Mouse (Mus musculus): ENCODE data around the gene Mettl8. TPM values are rescaled to one million over a fixed set of nuclear protein-coding genes. Genes with fewer than 3 reads are reported as not detected.

Gene Mettl8
- polyA plus RNA-seq, 1 experiment from 2014 or later = 20.6 TPM

DNA sequence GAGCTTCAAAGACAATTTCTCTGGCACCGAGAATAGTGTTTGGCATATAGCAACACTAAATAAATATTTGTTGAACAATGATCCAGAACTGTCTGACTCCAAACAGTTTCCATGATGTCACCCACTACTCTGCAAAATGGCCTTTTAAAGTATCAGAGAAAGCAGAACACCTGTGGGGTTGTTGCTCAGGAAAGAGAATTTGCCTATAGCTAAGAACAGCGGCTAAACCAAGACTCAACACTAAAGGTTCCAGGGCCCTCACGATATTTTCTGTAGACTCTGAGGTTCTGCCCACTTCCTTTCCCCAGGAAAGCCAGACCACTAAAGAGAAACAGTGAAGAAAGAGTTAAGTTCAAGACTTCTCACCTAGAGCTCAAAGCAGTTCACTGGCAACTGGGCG is 122.4 kb downstream of the Mettl8 start:
- DNase-seq (ENCODE audit: extremely low spot score, low spot score) = no peak
- H3K27me3 ChIP-seq (ENCODE audit: poor library complexity, severe bottlenecking) = no peaks in the 10 kb centered on the region
- 90% methylated on average over 4 of the region's 4 CpGs for WGBS
- no peak overlapping the region for H3K27ac ChIP-seq
- H3K36me3 ChIP-seq (replicated peaks) = no peaks in the 10 kb centered on the region
- no peaks in the 10 kb centered on the region for H3K9me3 ChIP-seq
- no peak overlapping the region for H3K4me3 ChIP-seq
- H3K4me1 ChIP-seq = no peaks in the 10 kb centered on the region

DNA sequence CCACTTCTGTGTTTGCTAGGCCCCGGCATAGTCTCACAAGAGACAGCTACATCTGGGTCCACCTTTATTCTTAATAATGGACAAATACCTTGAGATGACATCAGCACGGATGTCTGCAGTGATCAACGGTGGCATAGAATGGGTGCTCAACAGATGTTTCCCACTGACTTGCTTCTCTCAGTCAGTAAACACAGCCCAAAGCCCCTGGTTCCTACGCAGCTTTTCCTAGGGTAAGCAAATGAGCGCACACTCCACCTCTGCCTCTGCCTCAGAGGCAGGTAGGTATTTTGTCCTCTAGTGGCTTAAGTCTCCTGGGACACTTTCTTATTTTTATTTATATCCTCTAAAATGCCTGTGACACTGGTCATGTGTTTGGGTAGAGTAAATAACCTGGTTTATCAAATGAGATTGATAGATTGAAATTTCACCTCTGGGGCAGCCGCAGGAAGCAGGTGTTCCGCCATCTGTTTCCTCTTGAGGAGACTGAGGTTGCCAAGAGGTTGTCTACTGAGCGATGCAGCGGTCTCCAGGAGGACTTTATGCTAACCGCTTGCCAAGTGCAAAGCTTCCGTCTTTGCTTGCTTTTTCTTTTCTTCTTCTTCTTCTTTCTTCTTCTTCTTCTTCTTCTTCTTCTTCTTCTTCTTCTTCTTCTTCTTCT is 124.6 kb downstream of the Mettl8 start:
- no peaks in the 10 kb centered on the region for H3K4me1 ChIP-seq
- H3K9me3 ChIP-seq = no peaks in the 10 kb centered on the region
- H3K27ac ChIP-seq = no peak overlapping the region
- WGBS = 97% methylated on average over 11 of the region's 11 CpGs
- no peak for DNase-seq (ENCODE audit: extremely low spot score, low spot score)
- H3K36me3 ChIP-seq (replicated peaks) = no peaks in the 10 kb centered on the region
- H3K4me3 ChIP-seq = no peak overlapping the region
- no peaks in the 10 kb centered on the region for H3K27me3 ChIP-seq (ENCODE audit: poor library complexity, severe bottlenecking)

DNA sequence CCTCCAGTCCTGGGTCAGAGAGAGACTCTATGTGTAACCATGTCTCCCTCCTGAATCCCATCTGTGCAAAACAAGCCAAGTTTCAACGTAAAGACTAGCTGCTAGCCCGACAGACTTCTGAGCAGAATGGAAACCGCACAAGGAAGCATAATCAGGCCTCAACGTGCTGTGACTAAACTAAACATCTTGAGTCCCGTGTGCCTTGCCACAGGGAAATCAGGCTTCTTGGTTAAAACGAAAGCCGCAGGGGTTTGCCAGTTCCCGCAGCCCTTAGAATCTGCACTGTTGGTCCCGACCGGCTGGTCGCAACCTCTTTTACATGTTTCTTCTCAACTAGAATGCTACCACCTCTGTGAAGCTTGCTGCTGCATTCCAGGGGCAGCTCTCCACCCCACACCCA is 125.7 kb downstream of the Mettl8 start:
- H3K27me3 ChIP-seq (ENCODE audit: poor library complexity, severe bottlenecking) = no peaks in the 10 kb centered on the region
- no peak overlapping the region for H3K4me3 ChIP-seq
- DNase-seq (ENCODE audit: extremely low spot score, low spot score) = no peak
- H3K27ac ChIP-seq = no peak overlapping the region
- no peaks in the 10 kb centered on the region for H3K9me3 ChIP-seq
- no peaks in the 10 kb centered on the region for H3K4me1 ChIP-seq
- WGBS = 87% methylated on average over 11 of the region's 11 CpGs
- no peaks in the 10 kb centered on the region for H3K36me3 ChIP-seq (replicated peaks)

DNA sequence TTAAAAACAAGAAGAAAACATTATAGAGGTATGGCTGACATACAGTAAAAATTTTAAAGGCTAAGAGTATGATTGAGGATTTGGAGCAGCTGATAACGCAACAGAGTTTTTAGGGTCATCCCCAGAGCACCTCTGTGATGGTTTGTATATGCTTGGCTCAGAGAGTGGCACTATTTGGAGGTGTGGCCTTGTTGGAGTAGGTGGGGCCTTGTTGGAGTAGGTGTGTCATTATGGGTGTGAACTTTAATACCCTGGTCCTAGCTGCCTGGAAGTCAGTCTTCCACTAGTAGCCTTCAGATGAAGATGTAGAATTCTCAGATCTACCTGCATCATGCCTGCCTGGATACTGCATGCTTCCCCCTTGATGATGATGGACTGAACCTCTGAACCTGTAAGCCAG is 131.3 kb downstream of the Mettl8 start:
- Histone ChIP-seq H3K4me3 (no peak overlapping the region), H3K36me3 (replicated peaks) (no peaks in the 10 kb centered on the region), H3K9me3 (no peaks in the 10 kb centered on the region), H3K27ac (no peak overlapping the region), H3K27me3 (ENCODE audit: poor library complexity, severe bottlenecking) (peaks cover 5% of the 10 kb centered on the region; the same call in 1 of the 2 replicates), H3K4me1 (peaks cover 15% of the 10 kb centered on the region; the same call in 1 of the 2 replicates)
- no peak for DNase-seq (ENCODE audit: extremely low spot score, low spot score)
- 93% methylated on average over 1 of the region's 1 CpGs for WGBS

DNA sequence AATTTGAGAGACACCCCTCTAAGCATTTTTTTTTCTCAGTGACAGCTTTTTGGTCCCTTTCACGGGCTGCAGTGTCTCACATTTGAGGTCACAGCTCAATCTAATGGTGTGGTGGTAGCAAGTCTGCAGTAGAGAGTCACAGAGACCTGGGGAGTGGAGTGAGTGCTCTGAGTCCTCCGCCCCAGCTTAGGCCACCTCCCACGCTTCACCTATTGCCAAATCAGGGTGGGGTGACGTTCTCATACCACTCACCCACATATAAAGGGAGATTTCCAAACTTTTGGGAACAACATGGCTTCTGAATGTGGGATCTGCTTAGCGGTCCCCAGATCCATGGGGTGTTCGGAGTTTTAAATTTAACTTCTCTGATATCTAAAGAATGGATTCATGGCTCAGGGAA is 132.6 kb downstream of the Mettl8 start:
- Histone ChIP-seq H3K27me3 (ENCODE audit: poor library complexity, severe bottlenecking) (peaks cover 5% of the 10 kb centered on the region; the same call in 1 of the 2 replicates), H3K4me1 (peaks cover 25% of the 10 kb centered on the region), H3K4me3 (no peak overlapping the region), H3K9me3 (no peaks in the 10 kb centered on the region), H3K27ac (no peak overlapping the region), H3K36me3 (replicated peaks) (no peaks in the 10 kb centered on the region)
- DNase-seq (ENCODE audit: extremely low spot score, low spot score) = no peak
- WGBS = 84% methylated on average over 6 of the region's 6 CpGs

DNA sequence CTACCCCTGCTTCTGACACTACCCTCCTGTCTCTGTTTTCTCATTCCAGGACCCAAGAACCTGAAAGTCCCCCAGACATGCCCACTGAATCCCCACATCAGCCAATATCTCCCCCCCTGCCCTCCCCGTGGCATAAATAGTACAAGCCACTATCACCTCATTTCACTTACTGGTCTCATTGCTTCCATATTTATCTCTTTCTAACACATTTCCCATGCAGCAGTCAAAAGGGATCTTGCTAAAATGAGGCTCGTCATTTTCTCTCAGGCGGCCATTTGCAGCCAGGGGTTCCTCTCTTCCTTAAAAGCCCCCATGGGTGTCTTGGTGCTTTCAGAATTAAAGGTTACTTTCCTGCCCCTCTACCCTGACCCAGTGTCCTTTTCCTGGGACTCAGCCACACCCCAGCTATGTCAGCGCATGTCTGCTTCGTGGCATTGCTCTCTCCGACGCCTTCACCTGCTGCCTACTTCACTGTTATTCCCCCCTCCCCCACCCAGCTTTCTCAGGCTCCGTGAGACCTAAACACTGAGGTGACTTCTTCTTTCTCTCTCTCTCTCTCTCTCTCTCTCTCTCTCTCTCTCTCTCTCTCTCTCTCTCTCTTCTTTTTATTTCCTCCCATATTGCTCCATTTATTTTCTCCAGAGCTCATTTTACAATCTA is 134.3 kb downstream of the Mettl8 start:
- H3K9me3 ChIP-seq = no peaks in the 10 kb centered on the region
- WGBS = 66% methylated on average over 8 of the region's 8 CpGs
- peaks cover 32% of the 10 kb centered on the region for H3K4me1 ChIP-seq
- H3K36me3 ChIP-seq (replicated peaks) = no peaks in the 10 kb centered on the region
- H3K4me3 ChIP-seq = no peak overlapping the region
- no peak for DNase-seq (ENCODE audit: extremely low spot score, low spot score)
- H3K27me3 ChIP-seq (ENCODE audit: poor library complexity, severe bottlenecking) = peaks cover 5% of the 10 kb centered on the region; the same call in 1 of the 2 replicates
- H3K27ac ChIP-seq = no peak overlapping the region

DNA sequence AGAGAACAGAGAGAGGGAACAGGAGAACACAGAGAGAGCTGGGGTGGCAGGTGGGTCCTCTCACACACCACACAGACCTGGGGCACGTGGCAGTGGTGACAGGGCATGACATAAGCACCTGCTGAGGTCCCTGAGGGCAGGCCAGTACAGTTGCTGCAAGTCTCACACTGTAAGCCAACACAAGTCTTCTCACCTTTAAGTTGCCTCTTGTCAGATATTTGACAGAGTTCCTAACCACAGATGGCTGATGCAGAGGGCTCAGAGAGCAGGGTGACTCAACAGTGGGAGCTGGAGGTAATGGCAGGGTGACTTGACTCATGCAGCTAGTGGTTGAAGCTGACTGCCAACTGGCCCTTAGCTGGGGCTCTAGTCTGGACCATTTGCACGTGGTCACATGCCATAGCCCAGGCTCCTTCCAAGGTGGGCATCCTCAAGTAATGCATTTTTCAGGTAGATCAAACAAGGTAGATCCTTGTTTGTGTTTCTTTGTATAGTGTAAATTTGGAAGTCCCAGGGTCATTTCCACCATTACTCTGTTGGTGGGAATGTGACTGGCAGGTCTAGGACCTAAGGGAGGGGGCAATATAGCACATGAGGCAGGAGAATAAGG is 135.4 kb downstream of the Mettl8 start:
- H3K4me1 ChIP-seq = peaks cover 32% of the 10 kb centered on the region
- no peak overlapping the region for H3K27ac ChIP-seq
- H3K4me3 ChIP-seq = no peak overlapping the region
- no peaks in the 10 kb centered on the region for H3K9me3 ChIP-seq
- DNase-seq (ENCODE audit: extremely low spot score, low spot score) = no peak
- H3K36me3 ChIP-seq (replicated peaks) = no peaks in the 10 kb centered on the region
- WGBS = 83% methylated on average over 2 of the region's 2 CpGs
- peaks cover 5% of the 10 kb centered on the region; the same call in 1 of the 2 replicates for H3K27me3 ChIP-seq (ENCODE audit: poor library complexity, severe bottlenecking)

DNA sequence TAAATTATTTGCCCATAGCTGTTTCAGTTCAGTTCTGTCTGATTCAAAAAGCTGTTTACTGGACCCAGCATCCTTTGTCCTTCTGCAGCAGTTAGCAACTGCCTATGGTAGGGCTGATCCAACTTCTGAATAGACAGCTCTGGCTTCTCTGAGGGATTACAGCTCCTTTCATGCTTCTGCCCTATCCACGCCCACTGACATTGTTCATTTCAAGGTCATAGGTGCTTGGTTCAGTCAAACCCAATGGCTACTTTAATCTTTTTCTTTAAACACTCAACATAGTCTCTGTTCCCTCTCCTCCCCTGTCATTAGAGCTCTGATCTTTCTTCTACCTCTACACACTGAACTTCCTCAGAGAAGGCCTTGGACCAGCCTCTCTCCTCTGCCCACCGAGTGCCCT is 136.9 kb downstream of the Mettl8 start:
- no peaks in the 10 kb centered on the region for H3K9me3 ChIP-seq
- 46% methylated on average over 2 of the region's 2 CpGs for WGBS
- H3K4me1 ChIP-seq = peaks cover 31% of the 10 kb centered on the region
- H3K36me3 ChIP-seq (replicated peaks) = no peaks in the 10 kb centered on the region
- no peak for DNase-seq (ENCODE audit: extremely low spot score, low spot score)
- H3K4me3 ChIP-seq = no peak overlapping the region
- no peak overlapping the region for H3K27ac ChIP-seq
- peaks cover 5% of the 10 kb centered on the region; the same call in 1 of the 2 replicates for H3K27me3 ChIP-seq (ENCODE audit: poor library complexity, severe bottlenecking)

Other genes with a start within 250 kb of the Mettl8 start
- gene Tlk1, start 229.9 kb downstream of the Mettl8 start, polyA plus RNA-seq (2016; fragmentation: Nextera tagmentation; extraction: Ambion mirVana) = 27.2 and 31.1 TPM in 2 replicates
- gene Dcaf17, start 255 bp downstream of the Mettl8 start, polyA plus RNA-seq (2016; fragmentation: Nextera tagmentation; extraction: Ambion mirVana) = 38.4 and 41.6 TPM in 2 replicates
- gene Cybrd1, start 62.3 kb upstream of the Mettl8 start, polyA plus RNA-seq (2016; fragmentation: Nextera tagmentation; extraction: Ambion mirVana) = 0.25 and 0.27 TPM in 2 replicates
- 102 and 111 TPM in 2 replicates for gene Dync1i2, start 156.1 kb upstream of the Mettl8 start, polyA plus RNA-seq (2016; fragmentation: Nextera tagmentation; extraction: Ambion mirVana)